Mouse (Mus musculus) kidney, embryonic 14.5 days (tissue): ENCODE results near the gene Gja5. TPM values are rescaled to one million over a fixed set of nuclear protein-coding genes. Genes with fewer than 3 reads are reported as not detected.
"Not testable (repeated sequence)": the region's sequence is repeated elsewhere in the genome, so short reads cannot be mapped to it uniquely, and the experiment has no call there.

Experiments
- ATAC-seq: fragments of 200-750 bp; cut with Nextera tagmentation; 2 replicates; pipeline ENCODE4 v1.8.0; 2017; ENCODE audit warnings: moderate number of reproducible peaks, mild to moderate bottlenecking, moderate TSS enrichment, moderate library complexity; ENCODE audit not compliant: low FRiP score, low TSS enrichment
- H3K27ac ChIP-seq: fragments of 300-500 bp; sonication (generic); 2 replicates; pipeline ENCODE4 v1.5.1; 2014; ENCODE audit warnings: low read depth, mild to moderate bottlenecking, low read length, moderate library complexity, mixed read lengths
- H3K27me3 ChIP-seq: fragments of 300-500 bp; sonication (generic); 2 replicates; pipeline ENCODE4 v1.6.1; 2014; ENCODE audit warnings: mild to moderate bottlenecking, low read length; ENCODE audit not compliant: control insufficient read depth, insufficient read depth
- H3K36me3 ChIP-seq: fragments of 300-500 bp; sonication (generic); 2 replicates; pipeline ENCODE4 v1.6.1; 2014; ENCODE audit warnings: low read length, mixed read lengths; ENCODE audit not compliant: control insufficient read depth, insufficient read depth
- H3K4me1 ChIP-seq: fragments of 300-500 bp; sonication (generic); 2 replicates; pipeline ENCODE4 v1.6.1; 2014; ENCODE audit warnings: low read length, mixed read lengths; ENCODE audit not compliant: control insufficient read depth, insufficient read depth
- H3K4me2 ChIP-seq: fragments of 300-500 bp; sonication (generic); replicated peaks from 2 replicates; pipeline ENCODE4 v1.6.1; 2014; ENCODE audit warnings: low read depth, mild to moderate bottlenecking, low read length
- H3K4me3 ChIP-seq: fragments of 300-500 bp; sonication (generic); 2 replicates; pipeline ENCODE4 v1.5.1; 2014; ENCODE audit warnings: mild to moderate bottlenecking, low read length
- H3K9ac ChIP-seq: fragments of 300-500 bp; sonication (generic); 2 replicates; pipeline ENCODE4 v1.6.1; 2014; ENCODE audit warnings: low read depth, mild to moderate bottlenecking, low read length, moderate library complexity
- H3K9me3 ChIP-seq: fragments of 300-500 bp; sonication (generic); 2 replicates; pipeline ENCODE4 v1.6.1; 2016; ENCODE audit warnings: low read length; ENCODE audit not compliant: control insufficient read depth
- WGBS: fragments of 180-500 bp; shearing (Covaris S2); extraction: QIAGEN DNeasy Blood & Tissue Kit; methylation state at CpG from one replicate; pipeline ENCODE4 v1.1.7; 2014; 5-methylcytosine and 5-hydroxymethylcytosine counted together
- polyA plus RNA-seq: library from polyadenylated mRNA; unstranded; fragments of >200 nt; fragmentation: Nextera tagmentation; extraction: Ambion mirVana; gene quantifications from 2 replicates; pipeline ENCODE4 v1.2.1, GENCODE M21; 2014

The Gja5 gene
- polyA plus RNA-seq, 1 experiment from 2014 or later, result 5.6 TPM

DNA sequence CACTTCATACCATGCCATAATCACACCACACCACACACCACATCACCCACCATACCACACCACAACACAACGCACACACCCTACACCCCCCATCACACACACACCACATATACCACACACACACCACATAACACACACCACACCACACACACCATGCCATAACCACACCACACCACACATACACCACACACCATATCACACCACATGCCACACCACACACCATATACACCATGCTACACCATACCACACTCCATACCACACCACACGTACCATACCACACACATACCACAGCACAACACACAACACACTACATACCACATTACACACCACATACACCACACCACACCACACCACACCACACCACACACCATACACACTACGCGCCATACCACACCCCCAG, 155.6 kb downstream of the Gja5 start:
- no peak for ATAC-seq

DNA sequence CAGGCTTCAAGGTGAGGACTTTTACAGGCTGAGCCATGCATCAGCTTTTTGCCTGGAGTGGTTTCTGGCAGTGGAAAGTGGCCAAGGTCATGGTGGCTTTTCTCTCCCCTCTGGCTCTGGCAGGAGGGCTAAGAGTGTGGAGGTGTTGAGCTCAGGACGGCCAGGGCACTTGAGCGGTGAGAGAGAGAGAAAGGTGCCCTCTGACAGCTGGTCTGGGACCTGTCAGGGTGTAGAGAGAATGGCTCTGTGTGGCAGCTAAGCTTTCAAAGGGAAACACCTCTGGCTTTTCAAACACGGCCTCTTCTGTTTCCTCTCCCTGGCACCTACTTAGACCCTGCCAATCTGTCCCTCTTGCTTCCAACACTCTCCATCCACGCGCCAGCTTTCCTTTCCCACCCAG, 158.3 kb downstream of the Gja5 start:
- ATAC-seq, result no peak
- WGBS, result 75% methylated on average over 3 of the region's 5 CpGs
- no peaks in the 10 kb centered on the region for H3K9me3 ChIP-seq
- H3K27me3 ChIP-seq, result no peaks in the 10 kb centered on the region
- no peak overlapping the region for H3K4me2 ChIP-seq
- no peaks in the 10 kb centered on the region for H3K36me3 ChIP-seq
- H3K4me3 ChIP-seq, result no peak overlapping the region
- no peak overlapping the region for H3K9ac ChIP-seq
- no peaks in the 10 kb centered on the region for H3K4me1 ChIP-seq
- H3K27ac ChIP-seq, result no peak overlapping the region

More for the DNA sequence above, 155.6 kb downstream of the Gja5 start:
- H3K4me3 ChIP-seq, result no peak overlapping the region
- H3K27ac ChIP-seq, result no peak overlapping the region
- WGBS, result 97% methylated on average over 4 of the region's 4 CpGs
- H3K9me3 ChIP-seq, result no peaks in the 10 kb centered on the region
- no peak overlapping the region for H3K4me2 ChIP-seq
- H3K36me3 ChIP-seq, result no peaks in the 10 kb centered on the region
- H3K9ac ChIP-seq, result no peak overlapping the region
- no peaks in the 10 kb centered on the region for H3K27me3 ChIP-seq
- no peaks in the 10 kb centered on the region for H3K4me1 ChIP-seq

DNA sequence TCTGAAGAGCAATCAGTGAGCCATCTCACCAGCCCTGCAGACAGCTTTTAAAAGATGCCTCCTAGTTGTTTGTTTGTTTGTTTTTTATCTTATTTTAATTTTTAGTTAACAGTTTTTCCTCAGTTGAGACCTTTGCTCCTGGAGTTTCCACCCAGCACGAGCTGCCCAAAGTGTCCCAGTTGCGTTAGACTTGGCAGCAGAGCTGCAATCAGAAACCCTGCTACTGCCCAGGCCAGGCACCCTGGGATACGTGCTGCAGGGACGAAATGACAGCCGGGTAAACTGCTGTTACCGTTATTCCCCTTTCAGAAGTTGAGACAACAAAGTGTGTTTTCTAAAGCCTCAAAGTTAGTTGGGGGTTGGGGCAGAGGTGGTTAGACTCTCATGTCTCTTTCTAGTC, 159.6 kb downstream of the Gja5 start:
- Histone ChIP-seq H3K4me3 (no peak overlapping the region), H3K4me2 (no peak overlapping the region), H3K4me1 (no peaks in the 10 kb centered on the region), H3K36me3 (no peaks in the 10 kb centered on the region), H3K27me3 (no peaks in the 10 kb centered on the region), H3K9me3 (no peaks in the 10 kb centered on the region), H3K27ac (no peak overlapping the region), H3K9ac (no peak overlapping the region)
- WGBS, result 40% methylated on average over 6 of the region's 6 CpGs
- no peak for ATAC-seq

DNA sequence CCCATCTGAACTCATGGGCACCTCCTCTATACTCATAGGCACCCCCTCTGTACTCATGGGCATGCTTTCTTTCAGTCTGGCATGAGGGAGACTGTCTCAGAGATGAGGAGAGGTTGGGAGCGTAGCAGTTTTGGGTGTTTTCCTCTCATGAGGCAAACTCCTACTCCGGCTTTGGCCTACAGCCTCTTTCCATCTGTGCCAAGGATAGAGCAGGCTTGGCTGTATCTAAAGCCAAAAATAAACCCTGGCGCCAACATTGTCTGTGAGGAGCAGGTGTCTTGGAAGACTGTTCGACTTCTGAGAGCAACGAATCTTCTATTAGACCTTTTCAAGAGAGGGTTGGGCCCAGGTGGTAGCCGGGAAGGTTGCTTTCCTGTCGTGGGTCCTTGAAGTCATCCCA, 165.1 kb downstream of the Gja5 start:
- WGBS, result 94% methylated on average over 7 of the region's 7 CpGs

GRCm38 (mm10) chr3:97071916-97072315, 167.4 kb downstream of the Gja5 start:
- 77% methylated on average over 9 of the region's 9 CpGs for WGBS
- not testable (repeated sequence) for H3K36me3 ChIP-seq, ATAC-seq

More for the DNA sequence above, 165.1 kb downstream of the Gja5 start:
- H3K9me3 ChIP-seq, H3K4me3 ChIP-seq, H3K27ac ChIP-seq, H3K27me3 ChIP-seq, H3K9ac ChIP-seq, H3K4me1 ChIP-seq, H3K36me3 ChIP-seq, H3K4me2 ChIP-seq, ATAC-seq: not testable (repeated sequence)

GRCm38 (mm10) chr3:97072361-97072760, 167.9 kb downstream of the Gja5 start:
- not testable (repeated sequence) for H3K4me2 ChIP-seq, ATAC-seq, H3K9me3 ChIP-seq, H3K27ac ChIP-seq, H3K36me3 ChIP-seq, H3K4me1 ChIP-seq, H3K9ac ChIP-seq, H3K27me3 ChIP-seq, H3K4me3 ChIP-seq
- WGBS, result 76% methylated on average over 5 of the region's 5 CpGs

More at GRCm38 (mm10) chr3:97071916-97072315, 167.4 kb downstream of the Gja5 start:
- H3K4me1 ChIP-seq, H3K4me2 ChIP-seq, H3K27ac ChIP-seq, H3K4me3 ChIP-seq, H3K9ac ChIP-seq, H3K9me3 ChIP-seq, H3K27me3 ChIP-seq: not testable (repeated sequence)

DNA sequence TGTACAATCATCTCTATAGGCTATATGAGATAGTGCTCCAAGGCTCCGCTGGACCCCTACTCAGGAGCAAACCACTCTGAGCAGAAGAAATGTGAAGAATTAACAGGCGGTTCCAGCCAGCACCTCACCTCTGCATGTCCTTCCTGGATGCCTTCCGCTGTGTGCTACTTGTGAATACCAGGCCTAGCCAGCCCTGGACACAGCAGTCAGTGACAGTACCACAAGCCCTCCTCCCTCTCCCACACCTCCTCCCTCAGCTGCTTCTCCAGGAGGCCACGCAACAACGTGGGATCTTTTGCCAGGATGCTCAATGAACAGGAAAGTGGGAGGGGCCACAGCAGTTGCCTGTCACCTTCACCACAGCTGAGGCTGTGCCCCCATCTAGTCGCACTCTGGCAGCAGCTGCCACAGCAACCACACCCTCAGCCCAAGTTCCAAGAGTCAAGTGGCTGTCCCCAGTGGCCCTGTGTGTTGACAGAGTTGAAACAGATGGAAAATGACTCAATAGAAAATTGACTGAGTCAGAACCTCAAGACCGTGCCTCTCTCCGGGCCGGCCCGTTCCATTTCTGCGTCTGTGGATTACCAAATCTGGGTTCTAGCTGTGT, 171.4 kb downstream of the Gja5 start:
- not testable (repeated sequence) for H3K36me3 ChIP-seq, H3K4me3 ChIP-seq, H3K9ac ChIP-seq, ATAC-seq, H3K27ac ChIP-seq, H3K9me3 ChIP-seq, H3K4me2 ChIP-seq, H3K27me3 ChIP-seq, H3K4me1 ChIP-seq
- 18% methylated on average over 2 of the region's 11 CpGs for WGBS

DNA sequence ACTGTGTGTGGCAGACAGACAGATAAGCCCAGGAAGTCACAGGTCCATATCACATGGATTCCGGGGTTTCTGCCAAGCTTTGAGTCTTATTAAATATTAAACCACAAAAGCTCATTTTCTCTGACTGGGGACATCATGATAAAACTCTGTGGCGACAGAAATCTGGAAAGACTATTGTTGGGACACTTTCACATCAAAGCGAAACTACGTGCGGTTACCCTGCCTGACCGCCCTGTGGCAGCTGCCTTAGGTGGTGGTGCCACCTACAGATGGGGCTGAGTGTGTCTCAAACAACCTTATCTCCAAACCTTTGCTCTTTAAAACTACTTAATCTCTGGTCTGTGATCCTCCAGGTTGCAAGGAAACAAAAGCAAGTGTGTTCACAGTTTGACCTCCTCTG, 171.9 kb downstream of the Gja5 start:
- Histone ChIP-seq H3K27ac (no peak overlapping the region), H3K4me3 (no peak overlapping the region), H3K4me2 (no peak overlapping the region), H3K9me3 (no peaks in the 10 kb centered on the region), H3K9ac (no peak overlapping the region), H3K4me1 (no peaks in the 10 kb centered on the region), H3K36me3 (no peaks in the 10 kb centered on the region), H3K27me3 (no peaks in the 10 kb centered on the region)
- no peak for ATAC-seq
- WGBS, result 46% methylated on average over 6 of the region's 6 CpGs

DNA sequence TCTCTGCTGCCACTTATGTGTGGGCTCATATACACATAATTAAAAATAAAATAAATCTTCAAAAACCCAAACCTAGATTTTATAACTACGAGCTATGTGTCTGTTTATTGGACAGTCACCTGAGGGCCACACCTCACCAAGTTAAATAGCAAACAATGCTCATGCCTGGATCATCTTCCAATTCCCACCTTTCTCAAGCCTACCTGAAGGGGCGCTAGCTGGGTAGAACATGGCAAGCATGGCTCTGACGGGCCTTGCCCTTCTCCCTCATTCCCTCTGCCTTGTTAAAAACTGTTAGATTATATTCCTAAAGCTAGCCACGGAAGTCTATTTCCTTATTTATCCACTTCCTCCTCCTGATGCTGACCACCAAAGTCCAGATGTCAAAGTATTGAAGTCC, 173.9 kb downstream of the Gja5 start:
- Histone ChIP-seq H3K4me3 (no peak overlapping the region), H3K36me3 (no peaks in the 10 kb centered on the region), H3K9ac (no peak overlapping the region), H3K27me3 (no peaks in the 10 kb centered on the region), H3K27ac (no peak overlapping the region), H3K4me2 (no peak overlapping the region), H3K4me1 (no peaks in the 10 kb centered on the region), H3K9me3 (no peaks in the 10 kb centered on the region)
- ATAC-seq, result no peak
- WGBS, result 56% methylated on average over 4 of the region's 4 CpGs
